Mouse (Mus musculus): ENCODE measurements around the gene Slc38a10. TPM values are rescaled to one million over a fixed set of nuclear protein-coding genes. Genes with fewer than 3 reads are reported as not detected.

Slc38a10 gene
- total and polyA plus RNA-seq, 3 experiments, result 78.2 to 80.7 TPM; not detected in 1

DNA sequence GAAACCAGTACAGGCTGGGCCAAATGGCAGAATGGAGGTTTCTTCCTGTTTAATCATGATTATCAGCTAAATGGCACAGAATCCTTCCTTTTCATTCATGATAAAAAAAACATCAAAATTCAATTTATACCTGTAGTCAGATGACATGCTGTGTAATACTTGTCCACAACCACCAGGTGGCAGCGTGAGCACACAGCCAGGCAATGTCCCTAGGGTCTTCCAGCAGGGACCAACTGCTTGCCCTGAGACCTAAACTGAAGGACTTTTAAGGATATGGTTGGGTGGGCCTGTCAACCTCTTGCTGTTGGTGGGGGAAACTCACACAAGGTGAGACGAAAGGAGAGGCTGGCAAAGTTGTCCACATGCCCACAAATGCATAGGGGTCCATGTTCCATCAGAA lies 40.1 kb downstream of the Slc38a10 start:
- TF ChIP-seq ELF1 (IDR thresholded peaks at IDR 0.05; ENCODE audit: low read depth, low read length) (no peak), NELFE (IDR thresholded peaks at IDR 0.05; ENCODE audit: low read depth, low read length) (no peak), SMC3 (IDR thresholded peaks at IDR 0.05; ENCODE audit: low read depth, low read length) (peak; percentile 94), POLR2AphosphoS5 (IDR thresholded peaks at IDR 0.05; ENCODE audit: borderline replicate concordance, low read depth, low read length) (no peak), RAD21 (IDR thresholded peaks at IDR 0.05; ENCODE audit: low read depth, low read length) (peak; percentile 87), ZC3H11A (IDR thresholded peaks at IDR 0.05; ENCODE audit: low read depth, low read length) (peak; percentile 78), CTCF (IDR thresholded peaks at IDR 0.05 in 2 of 3, conservative IDR thresholded peaks at IDR 0.05 in 1 of 3; ENCODE audit: control insufficient read depth in 1 of 3, insufficient read depth in 1 of 3, low read depth in 2 of 3, low read length in 3 of 3, poor library complexity in 1 of 3, severe bottlenecking in 1 of 3) (peak; percentile 88 to 96 (median 95))
- H3K36me3 ChIP-seq (ENCODE audit: control insufficient read depth in 1 of 2, insufficient read depth in 2 of 2, low read length in 2 of 2), result peaks cover 0 to 3% of the 10 kb centered on the region in 2 experiments; a peak in 1 of 4 replicates
- H3K27me3 ChIP-seq (ENCODE audit: control insufficient read depth in 1 of 2, insufficient read depth in 2 of 2, low read length in 2 of 2), result no peaks in the 10 kb centered on the region
- no peak overlapping the region for H3K27ac ChIP-seq (ENCODE audit: control insufficient read depth, low read depth, low read length)
- H3K4me3 ChIP-seq (ENCODE audit: control insufficient read depth in 1 of 2, insufficient read depth in 1 of 2, low read depth in 2 of 2, low read length in 2 of 2), result no peak overlapping the region
- H3K79me2 ChIP-seq (ENCODE audit: control insufficient read depth, insufficient read depth, low read length, poor library complexity), result no peaks in the 10 kb centered on the region; the same call in 1 of the 2 replicates
- no peaks in the 10 kb centered on the region for H3K4me1 ChIP-seq (ENCODE audit: control insufficient read depth in 1 of 2, insufficient read depth in 2 of 2, low read length in 2 of 2)
- DNase-seq (ENCODE audit: low read depth, low spot score), result peak; percentile 68
- no peaks in the 10 kb centered on the region for H3K9me3 ChIP-seq (replicated peaks; ENCODE audit: insufficient read depth, low read length)
- no peak overlapping the region for H3K9ac ChIP-seq (ENCODE audit: control insufficient read depth, low read depth, low read length, poor library complexity, severe bottlenecking)

DNA sequence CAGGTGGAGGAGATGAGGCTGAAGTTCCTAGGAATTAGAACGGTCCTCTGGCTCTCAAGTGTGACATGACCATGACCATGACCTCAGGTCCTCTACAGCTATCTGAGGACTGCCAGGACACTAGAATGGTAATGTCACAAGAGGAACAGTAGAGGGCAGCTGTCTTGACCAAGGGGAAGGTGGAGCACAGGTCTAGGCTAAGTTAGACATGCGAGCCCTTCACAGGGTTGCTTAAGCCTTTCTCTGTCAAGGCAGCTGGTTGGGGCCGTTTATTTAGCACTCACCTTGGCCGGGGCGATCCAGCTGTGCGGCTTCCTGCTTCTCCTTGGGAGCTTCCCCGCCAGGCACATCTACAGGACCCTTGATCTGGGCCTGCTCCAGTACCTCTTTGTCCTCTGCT lies 40.6 kb downstream of the Slc38a10 start:
- TF ChIP-seq RCOR1 (IDR thresholded peaks at IDR 0.05; ENCODE audit: low read depth, low read length) (no peak), BHLHE40 (IDR thresholded peaks at IDR 0.05; ENCODE audit: borderline replicate concordance, low read depth, low read length) (no peak), EP300 (IDR thresholded peaks at IDR 0.05; ENCODE audit: low read depth in 1 of 2, low read length in 2 of 2) (no peak), SMC3 (IDR thresholded peaks at IDR 0.05; ENCODE audit: low read depth, low read length) (peak; percentile 32), CTCF (IDR thresholded peaks at IDR 0.05 in 2 of 3, conservative IDR thresholded peaks at IDR 0.05 in 1 of 3; ENCODE audit: control insufficient read depth in 1 of 3, insufficient read depth in 1 of 3, low read depth in 2 of 3, low read length in 3 of 3, poor library complexity in 1 of 3, severe bottlenecking in 1 of 3) (peak; percentile 11 to 48 (median 26); a peak in 3 of 6 replicates)
- peaks cover 0 to 3% of the 10 kb centered on the region in 2 experiments; a peak in 1 of 4 replicates for H3K36me3 ChIP-seq (ENCODE audit: control insufficient read depth in 1 of 2, insufficient read depth in 2 of 2, low read length in 2 of 2)
- no peaks in the 10 kb centered on the region; the same call in 1 of the 2 replicates for H3K79me2 ChIP-seq (ENCODE audit: control insufficient read depth, insufficient read depth, low read length, poor library complexity)
- no peaks in the 10 kb centered on the region for H3K27me3 ChIP-seq (ENCODE audit: control insufficient read depth in 1 of 2, insufficient read depth in 2 of 2, low read length in 2 of 2)
- H3K9ac ChIP-seq (ENCODE audit: control insufficient read depth, low read depth, low read length, poor library complexity, severe bottlenecking), result no peak overlapping the region
- H3K9me3 ChIP-seq (replicated peaks; ENCODE audit: insufficient read depth, low read length), result no peaks in the 10 kb centered on the region
- H3K4me1 ChIP-seq (ENCODE audit: control insufficient read depth in 1 of 2, insufficient read depth in 2 of 2, low read length in 2 of 2), result no peaks in the 10 kb centered on the region
- no peak overlapping the region for H3K27ac ChIP-seq (ENCODE audit: control insufficient read depth, low read depth, low read length)
- peak; percentile 35 for DNase-seq (ENCODE audit: low read depth, low spot score)
- H3K4me3 ChIP-seq (ENCODE audit: control insufficient read depth in 1 of 2, insufficient read depth in 1 of 2, low read depth in 2 of 2, low read length in 2 of 2), result no peak overlapping the region

DNA sequence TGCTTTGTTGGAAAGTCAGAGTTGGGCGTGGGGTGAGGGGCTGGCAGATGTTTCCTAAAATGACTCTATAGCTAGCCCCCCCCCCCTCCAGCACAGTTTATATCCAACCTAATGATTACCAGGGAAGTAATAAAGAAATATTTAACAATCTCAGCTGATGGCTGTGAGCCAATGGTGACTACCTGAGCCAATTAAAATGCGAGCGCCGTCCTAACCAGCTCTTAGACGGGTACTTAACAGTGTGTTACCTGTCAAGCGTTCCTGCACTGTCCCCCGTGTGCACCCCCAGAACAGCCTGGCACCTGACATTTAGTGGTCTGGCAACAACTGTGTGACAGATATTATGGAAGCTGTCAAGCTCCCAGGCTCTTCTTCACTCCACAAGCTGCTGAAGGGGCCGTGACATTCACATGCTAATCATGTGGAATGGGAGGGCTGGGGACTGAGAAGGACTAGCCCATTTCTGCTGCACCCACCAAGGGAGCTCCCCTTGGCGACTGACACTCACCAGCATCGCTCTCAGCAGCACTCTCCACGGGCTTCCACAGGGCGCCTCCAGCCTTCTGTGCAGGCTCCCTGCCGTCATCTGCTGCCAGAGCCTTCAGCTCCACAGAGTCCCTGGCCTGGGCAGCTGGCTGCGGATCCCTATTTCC lies 41.5 kb downstream of the Slc38a10 start:
- Histone ChIP-seq H3K4me1 (ENCODE audit: control insufficient read depth in 1 of 2, insufficient read depth in 2 of 2, low read length in 2 of 2) (no peaks in the 10 kb centered on the region), H3K4me3 (ENCODE audit: control insufficient read depth in 1 of 2, insufficient read depth in 1 of 2, low read depth in 2 of 2, low read length in 2 of 2) (no peak overlapping the region), H3K9ac (ENCODE audit: control insufficient read depth, low read depth, low read length, poor library complexity, severe bottlenecking) (no peak overlapping the region), H3K27ac (ENCODE audit: control insufficient read depth, low read depth, low read length) (no peak overlapping the region), H3K27me3 (ENCODE audit: control insufficient read depth in 1 of 2, insufficient read depth in 2 of 2, low read length in 2 of 2) (no peaks in the 10 kb centered on the region), H3K79me2 (ENCODE audit: control insufficient read depth, insufficient read depth, low read length, poor library complexity) (no peaks in the 10 kb centered on the region; the same call in 1 of the 2 replicates), H3K36me3 (ENCODE audit: control insufficient read depth in 1 of 2, insufficient read depth in 2 of 2, low read length in 2 of 2) (peaks cover 0 to 3% of the 10 kb centered on the region in 2 experiments; a peak in 1 of 4 replicates), H3K9me3 (replicated peaks; ENCODE audit: insufficient read depth, low read length) (no peaks in the 10 kb centered on the region)
- TF ChIP-seq GABPA (IDR thresholded peaks at IDR 0.05; ENCODE audit: low read depth, low read length) (no peak), KAT2A (conservative IDR thresholded peaks at IDR 0.05; ENCODE audit: low read depth, low read length) (no peak), CTCF (IDR thresholded peaks at IDR 0.05 in 2 of 3, conservative IDR thresholded peaks at IDR 0.05 in 1 of 3; ENCODE audit: control insufficient read depth in 1 of 3, insufficient read depth in 1 of 3, low read depth in 2 of 3, low read length in 3 of 3, poor library complexity in 1 of 3, severe bottlenecking in 1 of 3) (no peak), TAL1 (IDR thresholded peaks at IDR 0.05; ENCODE audit: low read length) (no peak), USF2 (IDR thresholded peaks at IDR 0.05; ENCODE audit: borderline replicate concordance in 1 of 2, insufficient read depth in 1 of 2, low read depth in 1 of 2, low read length in 2 of 2) (no peak), ZMIZ1 (IDR thresholded peaks at IDR 0.05; ENCODE audit: low read depth, low read length) (no peak), RAD21 (IDR thresholded peaks at IDR 0.05; ENCODE audit: low read depth, low read length) (no peak), MXI1 (IDR thresholded peaks at IDR 0.05; ENCODE audit: low read depth, low read length) (no peak), E2F4 (IDR thresholded peaks at IDR 0.05; ENCODE audit: borderline replicate concordance, low read depth, low read length) (no peak), POLR2A (IDR thresholded peaks at IDR 0.05; ENCODE audit: control insufficient read depth in 1 of 2, insufficient read depth in 1 of 2, low read depth in 1 of 2, low read length in 2 of 2, poor library complexity in 1 of 2) (no peak), POLR2AphosphoS5 (IDR thresholded peaks at IDR 0.05; ENCODE audit: borderline replicate concordance, low read depth, low read length) (no peak)
- DNase-seq (ENCODE audit: low read depth, low spot score), result no peak

Measured in MEL (cell line).